Mouse (Mus musculus): Measurements from ENCODE around the gene Cngb1. TPM values are rescaled to one million over a fixed set of nuclear protein-coding genes. Genes with fewer than 3 reads are reported as not detected.
A peak's percentile ranks its signal among the peaks of the same experiment; 100 is the strongest.

The Cngb1 gene
- total and polyA plus RNA-seq, 3 experiments = 0.61 to 1.2 (median 0.63) TPM

DNA sequence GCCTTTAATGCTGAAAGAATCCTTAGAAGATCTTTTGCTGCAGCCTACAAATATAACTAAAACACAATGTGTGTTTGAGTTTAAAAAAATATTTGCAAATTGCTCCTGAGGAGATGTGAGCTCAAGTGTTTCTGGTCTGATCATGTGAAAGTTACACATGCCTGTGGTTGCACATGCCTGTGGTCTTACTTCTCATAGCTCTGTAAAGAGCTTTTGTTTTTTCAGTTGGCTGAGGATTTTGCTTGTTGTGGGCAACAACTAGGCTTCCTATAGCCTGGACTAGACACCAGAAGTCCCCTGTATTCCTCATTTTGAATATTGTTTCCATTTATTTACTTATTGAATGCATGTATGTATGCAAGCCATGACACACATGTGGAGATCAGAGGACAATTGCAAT lies 30.0 kb upstream of the Cngb1 start:
- Histone ChIP-seq H3K36me3 (ENCODE audit: control insufficient read depth, insufficient read depth, low read length) (peaks cover 4% of the 10 kb centered on the region; the same call in 1 of the 2 replicates), H3K9ac (ENCODE audit: low read depth, low read length) (no peak overlapping the region), H3K4me1 (ENCODE audit: control insufficient read depth, insufficient read depth, low read length) (peaks cover 3% of the 10 kb centered on the region; the same call in 1 of the 2 replicates), H3K27me3 (ENCODE audit: control insufficient read depth, insufficient read depth, low read length) (no peaks in the 10 kb centered on the region), H3K27ac (no peak overlapping the region), H3K79me2 (replicated peaks; ENCODE audit: control insufficient read depth, insufficient read depth, low read length) (0 out of 2 replicates have a peak, but pooled peaks cover 1% of the 10 kb centered on the region), H3K4me3 (no peak overlapping the region)
- TF ChIP-seq EP300 (IDR thresholded peaks at IDR 0.05; ENCODE audit: insufficient read depth, low read depth, low read length) = no peak
- TF ChIP-seq POLR2A (IDR thresholded peaks at IDR 0.05; ENCODE audit: insufficient read depth, low read depth, low read length) = no peak
- no peak for TF ChIP-seq CTCF (IDR thresholded peaks at IDR 0.05)
- no peak for DNase-seq
- intact Hi-C loops (cut with DNase I) = no loop called here

DNA sequence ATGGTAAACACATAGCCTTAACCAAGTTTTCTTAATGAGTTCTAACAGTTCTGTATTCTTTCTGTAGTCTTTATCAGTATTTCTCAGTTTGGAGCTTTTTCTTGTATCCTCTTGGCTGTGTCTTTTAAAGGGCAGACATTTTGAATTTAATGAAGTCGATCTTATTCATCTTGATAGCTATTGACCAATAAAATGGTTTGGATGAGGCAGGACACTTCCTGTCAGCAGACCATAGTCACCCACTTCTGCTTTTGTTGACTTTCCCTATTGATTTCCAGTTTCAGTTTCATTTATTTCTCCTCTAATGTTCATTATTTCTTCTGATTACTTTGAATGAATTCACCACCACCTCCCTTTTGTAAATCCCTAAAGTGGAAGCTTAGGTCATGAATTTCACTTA lies 29.3 kb upstream of the Cngb1 start:
- Histone ChIP-seq H3K27me3 (ENCODE audit: control insufficient read depth, insufficient read depth, low read length) (no peaks in the 10 kb centered on the region), H3K79me2 (replicated peaks; ENCODE audit: control insufficient read depth, insufficient read depth, low read length) (0 out of 2 replicates have a peak, but pooled peaks cover 1% of the 10 kb centered on the region), H3K4me3 (no peak overlapping the region), H3K9ac (ENCODE audit: low read depth, low read length) (no peak overlapping the region), H3K36me3 (ENCODE audit: control insufficient read depth, insufficient read depth, low read length) (peaks cover 4% of the 10 kb centered on the region; the same call in 1 of the 2 replicates), H3K27ac (no peak overlapping the region), H3K4me1 (ENCODE audit: control insufficient read depth, insufficient read depth, low read length) (peaks cover 3% of the 10 kb centered on the region; the same call in 1 of the 2 replicates)
- intact Hi-C loops (cut with DNase I) = no loop called here
- 68% methylated on average over 1 of the region's 1 CpGs for WGBS
- no peak for DNase-seq
- TF ChIP-seq EP300 (IDR thresholded peaks at IDR 0.05; ENCODE audit: insufficient read depth, low read depth, low read length) (no peak), POLR2A (IDR thresholded peaks at IDR 0.05; ENCODE audit: insufficient read depth, low read depth, low read length) (no peak), CTCF (IDR thresholded peaks at IDR 0.05) (no peak)

DNA sequence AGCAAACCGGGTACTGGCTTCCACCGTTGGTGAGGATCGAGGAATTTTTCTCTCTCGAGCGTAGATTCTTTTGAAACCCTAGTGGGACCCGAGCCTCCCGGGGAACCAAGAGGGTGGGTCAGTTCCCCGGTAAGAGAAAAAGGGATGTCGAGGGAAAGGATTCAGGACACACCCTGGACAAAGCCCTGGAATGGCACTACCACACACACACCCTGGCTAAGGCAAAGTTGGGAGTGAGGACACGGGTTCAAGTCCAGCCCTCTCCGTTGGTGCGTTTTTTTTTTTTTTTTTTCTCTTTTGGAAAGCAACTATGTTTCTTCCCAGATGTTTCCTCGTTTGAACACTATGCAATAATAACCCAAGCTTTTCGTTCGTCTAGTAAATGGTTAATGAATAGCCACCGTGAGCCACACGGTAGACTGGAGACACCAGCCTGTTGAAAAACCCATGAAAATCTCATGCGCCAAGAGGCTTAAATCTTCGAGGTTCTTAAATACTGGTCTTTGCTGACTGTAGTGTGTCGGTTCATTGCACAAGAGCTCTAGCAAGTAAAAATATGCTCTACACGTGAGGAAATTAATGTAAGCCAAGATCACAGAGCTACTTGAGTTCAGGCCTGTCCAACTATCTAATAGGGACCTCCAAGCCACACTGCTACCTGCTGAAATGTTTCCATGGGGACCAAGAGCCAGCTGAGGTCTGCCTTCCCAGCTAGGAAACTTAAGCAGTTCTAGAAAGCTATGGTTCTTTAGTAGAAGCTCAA lies 26.2 kb upstream of the Cngb1 start:
- Histone ChIP-seq H3K4me1 (ENCODE audit: control insufficient read depth, insufficient read depth, low read length) (peaks cover 3% of the 10 kb centered on the region; the same call in 1 of the 2 replicates), H3K27ac (peak overlapping the region; percentile 97), H3K27me3 (ENCODE audit: control insufficient read depth, insufficient read depth, low read length) (no peaks in the 10 kb centered on the region), H3K36me3 (ENCODE audit: control insufficient read depth, insufficient read depth, low read length) (peaks cover 4% of the 10 kb centered on the region; the same call in 1 of the 2 replicates), H3K4me3 (peak overlapping the region; percentile 95), H3K79me2 (replicated peaks; ENCODE audit: control insufficient read depth, insufficient read depth, low read length) (peaks cover 10% of the 10 kb centered on the region), H3K9ac (ENCODE audit: low read depth, low read length) (peak overlapping the region; percentile 84)
- intact Hi-C loops (cut with DNase I) = no loop called here
- WGBS = 18% methylated on average over 21 of the region's 21 CpGs
- no peak for DNase-seq
- no peak for TF ChIP-seq POLR2A (IDR thresholded peaks at IDR 0.05; ENCODE audit: insufficient read depth, low read depth, low read length)
- no peak for TF ChIP-seq CTCF (IDR thresholded peaks at IDR 0.05)
- TF ChIP-seq EP300 (IDR thresholded peaks at IDR 0.05; ENCODE audit: insufficient read depth, low read depth, low read length) = no peak

DNA sequence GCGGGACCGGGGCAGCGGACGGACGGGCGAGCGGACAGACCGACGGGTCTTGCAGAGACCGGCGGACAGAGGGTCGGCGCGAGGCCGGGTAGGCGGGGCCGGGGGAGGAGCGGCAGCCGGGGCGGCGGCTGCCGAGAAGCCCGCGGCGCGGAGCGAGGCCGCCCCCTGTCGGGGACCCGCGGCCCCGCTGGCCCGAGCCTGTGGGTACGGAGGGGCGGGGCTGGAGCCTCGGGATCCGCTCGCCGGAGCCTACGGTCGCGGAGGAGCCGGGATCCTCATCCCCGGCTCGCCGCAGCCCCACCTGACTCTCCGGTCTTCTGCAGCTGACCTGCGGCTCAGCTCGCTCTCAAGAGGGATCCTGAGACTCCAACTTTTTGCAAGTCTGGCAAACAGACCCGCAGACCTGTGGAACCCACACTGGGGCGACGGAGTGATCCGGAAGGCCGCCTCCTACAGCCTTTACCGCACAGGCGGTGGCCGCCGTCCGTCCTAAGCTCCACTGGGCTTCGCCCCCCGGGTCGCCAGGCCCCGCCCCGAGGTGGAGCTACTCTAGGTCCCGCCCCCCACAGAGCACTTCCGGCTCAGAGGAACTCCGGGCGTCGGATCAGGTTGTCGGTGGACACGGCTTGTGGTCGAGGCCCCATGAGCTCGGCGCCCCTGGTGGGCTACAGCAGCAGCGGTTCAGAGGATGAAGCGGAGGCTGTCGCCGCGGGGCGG lies 25.5 kb upstream of the Cngb1 start, which contains the start of the genes Zfp319 and Usb1:
Gene Zfp319 (minus strand): TSS at position 231 of the 717 bp plus-strand sequence.
Gene Usb1 (plus strand): TSS at position 565 of the 717 bp plus-strand sequence.
- WGBS = under 1% methylated on average over 78 of the region's 80 CpGs
- Histone ChIP-seq H3K36me3 (ENCODE audit: control insufficient read depth, insufficient read depth, low read length) (peaks cover 4% of the 10 kb centered on the region; the same call in 1 of the 2 replicates), H3K4me1 (ENCODE audit: control insufficient read depth, insufficient read depth, low read length) (peaks cover 5% of the 10 kb centered on the region)

DNA sequence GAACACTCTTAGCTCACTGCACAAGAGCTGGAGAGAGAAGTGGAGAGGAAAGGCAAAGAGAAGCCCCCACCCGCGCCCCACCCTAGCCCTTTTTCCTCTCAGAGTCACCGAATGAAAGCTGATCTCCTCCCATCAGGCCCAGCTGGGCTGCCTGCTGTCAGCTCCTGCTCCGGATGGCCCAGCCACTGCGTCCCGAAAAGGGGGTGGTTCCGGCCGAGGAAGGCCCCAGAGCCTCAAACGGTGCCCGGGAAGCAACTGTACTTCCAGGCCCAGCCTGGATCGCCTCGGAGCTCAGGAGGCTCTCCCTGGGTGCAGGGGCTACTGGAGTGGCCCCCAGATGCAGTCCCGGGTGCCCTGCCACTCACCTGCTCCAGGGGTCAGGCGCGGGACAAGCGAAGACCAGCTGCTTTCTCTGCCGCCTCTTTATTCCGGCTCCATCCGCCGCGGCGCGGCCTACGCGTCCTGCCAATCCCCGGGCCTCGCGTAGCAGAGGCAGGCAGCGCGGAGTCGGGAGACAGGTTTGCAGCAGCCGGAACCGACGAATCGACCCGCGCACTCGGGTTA lies 24.9 kb upstream of the Cngb1 start:
- peak overlapping the region; percentile 95 for H3K4me3 ChIP-seq
- TF ChIP-seq EP300 (IDR thresholded peaks at IDR 0.05; ENCODE audit: insufficient read depth, low read depth, low read length) = no peak
- no peak for TF ChIP-seq POLR2A (IDR thresholded peaks at IDR 0.05; ENCODE audit: insufficient read depth, low read depth, low read length)
- TF ChIP-seq CTCF (IDR thresholded peaks at IDR 0.05) = no peak
- DNase-seq = no peak
- under 1% methylated on average over 38 of the region's 38 CpGs for WGBS
- intact Hi-C loops (cut with DNase I) = loop anchor here (1.0 kb wide), 1 partner anchor 76 kb away; no protein-coding TSS in a partner anchor
- peak overlapping the region; percentile 98 for H3K9ac ChIP-seq (ENCODE audit: low read depth, low read length)
- peaks cover 4% of the 10 kb centered on the region; the same call in 1 of the 2 replicates for H3K36me3 ChIP-seq (ENCODE audit: control insufficient read depth, insufficient read depth, low read length)
- H3K27me3 ChIP-seq (ENCODE audit: control insufficient read depth, insufficient read depth, low read length) = no peaks in the 10 kb centered on the region
- H3K4me1 ChIP-seq (ENCODE audit: control insufficient read depth, insufficient read depth, low read length) = peaks cover 8% of the 10 kb centered on the region
- H3K79me2 ChIP-seq (replicated peaks; ENCODE audit: control insufficient read depth, insufficient read depth, low read length) = peaks cover 11% of the 10 kb centered on the region
- peak overlapping the region; percentile 97 for H3K27ac ChIP-seq

More for the DNA sequence above, 25.5 kb upstream of the Cngb1 start, which contains the start of the genes Zfp319 and Usb1:
- intact Hi-C loops (cut with DNase I) = loop anchor here (1.0 kb wide), 1 partner anchor 77 kb away; no protein-coding TSS in a partner anchor
- H3K79me2 ChIP-seq (replicated peaks; ENCODE audit: control insufficient read depth, insufficient read depth, low read length) = peaks cover 11% of the 10 kb centered on the region
- DNase-seq = peak; percentile 97 to 98
- no peaks in the 10 kb centered on the region for H3K27me3 ChIP-seq (ENCODE audit: control insufficient read depth, insufficient read depth, low read length)
- H3K9ac ChIP-seq (ENCODE audit: low read depth, low read length) = peak within 1 kb of the TSS; percentile 98
- peak within 1 kb of the TSS; percentile 95 for H3K4me3 ChIP-seq
- peak within 1 kb of the TSS; percentile 97 for H3K27ac ChIP-seq
- no peak for TF ChIP-seq EP300 (IDR thresholded peaks at IDR 0.05; ENCODE audit: insufficient read depth, low read depth, low read length)
- TF ChIP-seq CTCF (IDR thresholded peaks at IDR 0.05) = peak; percentile 82
- peak; percentile 94 for TF ChIP-seq POLR2A (IDR thresholded peaks at IDR 0.05; ENCODE audit: insufficient read depth, low read depth, low read length)
